Mouse (Mus musculus): ENCODE data around the gene Larp6.

Larp6 gene

DNA sequence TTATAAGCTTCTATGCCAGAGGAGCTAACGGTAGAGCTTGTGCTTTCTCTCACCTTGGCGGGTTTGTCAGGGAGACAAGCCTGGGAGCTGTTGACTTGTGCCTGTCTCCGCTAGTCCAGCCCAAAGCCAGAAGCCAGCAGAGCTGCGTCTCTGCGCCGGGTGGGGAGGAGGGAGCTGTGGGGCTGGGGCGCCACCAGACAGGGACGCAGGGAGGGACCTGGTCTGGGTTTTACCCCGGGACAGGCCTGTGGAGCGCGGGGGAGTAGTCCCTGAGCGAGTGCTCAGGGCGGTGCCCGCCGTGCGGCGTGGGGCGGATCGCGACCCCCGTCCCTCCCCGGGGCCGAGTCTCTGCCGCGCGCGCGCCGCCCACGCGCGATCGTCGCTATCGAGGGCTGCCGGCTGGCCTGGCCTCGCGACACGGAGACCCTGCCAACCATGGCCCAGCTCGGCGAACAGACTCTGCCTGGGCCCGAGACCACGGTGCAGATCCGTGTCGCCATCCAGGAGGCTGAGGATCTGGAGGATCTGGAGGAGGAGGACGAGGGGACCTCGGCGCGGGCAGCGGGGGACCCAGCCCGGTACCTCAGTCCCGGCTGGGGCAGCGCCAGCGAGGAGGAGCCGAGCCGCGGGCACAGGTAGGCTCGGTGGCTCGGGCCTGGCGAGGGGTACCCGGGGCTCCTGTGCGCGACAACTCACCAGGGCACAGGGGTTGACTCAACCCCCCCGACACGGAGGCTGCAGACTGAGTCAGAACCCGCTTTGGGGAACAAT lies at the start of gene Larp6:
Gene Larp6, plus strand, starts transcription at position 219 of the 771 bp plus-strand sequence.
- peak; percentile 58 for DNase-seq

DNA sequence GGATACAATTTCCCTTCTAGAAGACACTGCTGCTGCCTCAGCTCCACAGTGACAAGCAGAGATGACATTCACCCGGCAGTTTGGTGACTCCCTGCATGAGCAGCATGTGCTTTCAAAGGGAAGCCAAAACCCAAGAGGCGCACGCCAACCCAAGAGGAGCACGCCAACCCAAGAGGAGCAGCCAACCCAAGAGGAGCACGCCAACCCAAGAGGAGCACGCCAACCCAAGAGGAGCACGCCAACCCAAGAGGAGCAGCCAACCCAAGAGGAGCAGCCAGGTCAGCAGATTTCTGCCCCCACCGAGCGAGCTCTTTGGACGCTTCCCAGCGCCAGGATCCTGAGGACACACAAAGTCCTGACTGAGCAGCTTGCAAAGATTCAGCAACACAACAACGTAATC lies 48.4 kb upstream of the Larp6 start:
- DNase-seq, result no peak

GRCm38 (mm10) chr9:60664866-60665265 lies 47.9 kb upstream of the Larp6 start:
- DNase-seq, result no peak

- no peak for DNase-seq
These were observed 47.3 kb upstream of the Larp6 start for GRCm38 (mm10) chr9:60665535-60665934.

DNA sequence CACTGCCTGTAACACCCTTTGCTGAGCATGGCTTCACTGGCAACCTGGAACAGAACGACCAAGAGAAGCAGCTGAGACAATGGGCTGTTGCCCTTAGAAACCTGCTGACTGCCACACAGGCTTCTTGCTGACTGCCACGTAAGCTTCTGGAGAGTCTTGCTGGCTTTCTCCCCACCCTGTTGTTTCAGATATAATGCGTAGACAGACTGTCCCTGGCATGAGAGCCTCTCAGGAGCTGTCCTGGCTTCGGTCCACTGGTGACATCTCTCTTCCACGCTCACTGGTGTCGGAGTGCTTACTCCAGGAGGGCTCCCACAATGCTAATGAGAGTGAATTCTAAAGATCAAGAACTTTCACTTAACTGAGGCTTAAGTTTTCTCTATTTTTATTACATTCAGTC lies 43.9 kb upstream of the Larp6 start:
- no peak for DNase-seq

DNA sequence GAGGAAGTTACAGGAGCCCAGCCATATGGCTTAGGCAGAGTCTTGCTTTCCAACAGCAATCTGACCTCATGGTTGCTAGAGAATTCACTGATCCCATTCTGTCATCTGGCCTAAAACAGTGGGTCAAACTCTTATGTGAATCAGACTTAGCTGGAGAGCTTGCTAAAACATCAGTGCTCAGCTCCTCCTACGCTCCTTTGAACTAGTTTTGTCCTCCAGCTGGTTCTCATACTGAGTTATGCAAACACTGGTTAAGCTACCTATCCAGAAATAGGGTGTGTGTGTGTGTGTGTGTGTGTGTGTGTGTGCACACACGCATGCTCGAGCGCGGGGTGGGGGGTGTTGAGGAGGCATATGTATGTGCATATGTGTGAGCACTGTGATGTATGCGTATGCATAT lies 40.2 kb upstream of the Larp6 start:
- no peak for DNase-seq

DNA sequence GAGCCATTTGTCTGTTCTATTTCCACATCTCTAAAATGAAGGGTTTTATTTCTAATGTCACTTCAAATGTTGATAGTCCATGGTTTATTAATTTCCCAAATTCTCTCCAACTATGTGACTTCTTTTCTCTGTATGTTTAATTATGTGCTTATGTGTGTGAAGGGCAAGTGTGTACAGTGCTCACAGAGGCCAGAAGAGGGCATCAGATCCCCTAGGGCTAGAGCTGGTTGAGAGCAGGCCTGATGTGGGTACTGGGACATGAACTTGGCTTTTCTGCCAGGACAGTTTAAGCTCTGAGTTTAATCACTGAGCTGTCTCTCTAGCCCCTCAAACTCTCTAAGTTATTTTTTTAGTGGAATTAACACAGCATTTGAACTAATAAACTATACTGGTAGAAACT lies 38.0 kb upstream of the Larp6 start:
- no peak for DNase-seq

DNA sequence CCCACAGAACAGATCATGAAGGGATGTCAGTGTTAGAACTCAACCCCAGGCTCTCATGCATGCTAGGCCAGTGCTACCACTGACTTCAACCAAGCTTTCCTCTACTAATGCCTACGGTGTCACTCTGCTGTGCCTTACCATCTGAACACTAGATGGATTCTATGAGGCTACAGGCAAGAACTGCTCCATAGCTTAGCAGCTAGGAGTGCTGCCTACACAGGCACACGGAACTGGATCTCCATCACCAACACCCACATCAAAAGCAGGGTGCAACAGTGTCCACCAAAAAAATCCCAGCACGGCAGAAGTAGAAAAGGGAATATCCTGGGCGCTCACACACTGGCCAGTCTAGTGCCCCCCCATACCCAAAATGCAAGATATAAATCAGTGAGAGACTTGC lies 36.4 kb upstream of the Larp6 start:
- DNase-seq, result no peak

- DNase-seq, result no peak
These were observed 33.9 kb upstream of the Larp6 start for GRCm38 (mm10) chr9:60678913-60679312.

GRCm38 (mm10) chr9:60681005-60681404 lies 31.8 kb upstream of the Larp6 start:
- DNase-seq, result no peak

- DNase-seq, result no peak
These were observed 30.0 kb upstream of the Larp6 start for GRCm38 (mm10) chr9:60682753-60683152.

DNA sequence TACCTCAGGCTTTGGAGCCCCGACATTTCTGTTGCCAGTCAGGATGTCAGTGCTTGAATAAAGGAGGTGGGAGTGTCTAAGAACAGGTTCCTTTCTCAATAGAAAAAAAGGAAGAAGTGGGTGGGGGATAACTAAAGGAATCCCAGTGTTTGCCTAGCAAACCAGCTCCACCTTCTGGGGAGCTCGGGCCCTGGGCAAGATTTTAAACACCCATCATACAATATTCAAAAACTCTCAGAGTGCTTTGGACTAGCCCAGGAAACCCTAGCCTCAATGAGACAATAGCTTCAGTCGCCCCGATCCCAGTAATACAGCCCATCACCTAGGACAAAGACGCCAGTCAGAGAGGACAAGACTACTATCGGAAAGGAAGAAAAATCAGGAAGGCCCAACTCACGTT lies 25.4 kb upstream of the Larp6 start:
- DNase-seq, result no peak

DNA sequence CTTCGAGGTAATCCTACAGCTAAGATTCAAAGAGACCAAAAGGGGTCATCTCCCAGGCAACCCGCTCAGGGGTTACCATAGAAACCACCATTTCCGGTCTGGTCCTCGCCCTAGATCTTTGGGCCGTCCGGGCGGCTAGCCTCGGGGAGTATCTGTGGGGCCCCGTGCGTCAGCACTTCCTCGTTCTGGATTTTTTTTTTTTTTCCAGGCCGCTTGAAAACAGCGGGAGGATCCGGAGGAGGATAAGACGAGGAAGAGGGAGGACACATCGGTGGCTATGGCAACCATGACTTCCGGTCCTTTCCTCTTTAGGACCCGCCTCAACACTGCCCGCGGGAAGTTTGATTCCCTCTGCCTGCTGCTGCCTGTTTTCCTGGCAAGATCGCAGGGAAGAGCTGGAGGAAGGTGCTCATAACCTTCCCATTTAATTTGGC lies 24.9 kb upstream of the Larp6 start, which contains the start of gene Lrrc49:
Gene Lrrc49, minus strand, starts transcription at position 268 of the 434 bp plus-strand sequence.
- DNase-seq, result peak; percentile 95

GRCm38 (mm10) chr9:60692624-60693023 lies 20.2 kb upstream of the Larp6 start:
- DNase-seq, result no peak

DNA sequence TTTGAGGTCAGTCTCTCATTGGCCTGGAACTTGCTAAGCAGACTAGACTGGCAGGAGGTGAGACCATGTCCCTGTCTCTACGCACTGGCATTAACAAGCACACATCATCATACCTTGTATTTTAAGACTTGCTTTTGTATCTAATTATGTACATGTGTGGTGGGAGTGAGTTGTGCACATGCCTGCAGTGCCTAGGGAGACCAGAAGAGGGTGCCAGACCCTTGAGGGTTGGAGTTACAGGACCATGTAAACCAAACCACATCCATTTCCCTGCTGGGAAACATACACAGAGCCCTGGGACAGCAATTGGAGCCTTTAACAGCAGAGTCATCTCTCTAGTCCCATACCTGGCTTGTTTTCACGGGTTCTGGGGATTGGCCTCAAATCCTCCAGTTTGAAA lies 18.8 kb upstream of the Larp6 start:
- DNase-seq, result no peak

GRCm38 (mm10) chr9:60696271-60696985 lies 16.4 kb upstream of the Larp6 start:
- no peak for DNase-seq

GRCm38 (mm10) chr9:60699581-60700231 lies 13.1 kb upstream of the Larp6 start:
- DNase-seq, result peak; percentile 35

DNA sequence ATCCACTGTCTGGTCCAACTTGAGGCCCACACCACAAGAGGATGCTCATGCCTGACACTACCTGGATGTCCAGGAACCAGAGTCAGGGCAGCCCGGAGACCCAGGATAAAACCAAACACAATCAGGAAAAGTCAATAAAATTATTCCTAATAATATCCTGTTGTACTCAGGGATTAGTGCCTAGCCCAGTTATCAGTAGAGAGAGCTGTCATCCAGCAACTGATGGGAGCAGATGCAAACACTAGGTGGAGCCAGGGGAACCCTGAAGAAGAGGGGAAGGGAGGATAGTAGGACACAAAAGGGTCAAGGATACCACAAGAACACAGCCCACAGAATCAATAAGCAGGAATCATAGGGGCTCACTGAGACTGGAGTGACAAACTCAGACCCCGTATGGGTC lies 5.2 kb upstream of the Larp6 start:
- no peak for DNase-seq

DNA sequence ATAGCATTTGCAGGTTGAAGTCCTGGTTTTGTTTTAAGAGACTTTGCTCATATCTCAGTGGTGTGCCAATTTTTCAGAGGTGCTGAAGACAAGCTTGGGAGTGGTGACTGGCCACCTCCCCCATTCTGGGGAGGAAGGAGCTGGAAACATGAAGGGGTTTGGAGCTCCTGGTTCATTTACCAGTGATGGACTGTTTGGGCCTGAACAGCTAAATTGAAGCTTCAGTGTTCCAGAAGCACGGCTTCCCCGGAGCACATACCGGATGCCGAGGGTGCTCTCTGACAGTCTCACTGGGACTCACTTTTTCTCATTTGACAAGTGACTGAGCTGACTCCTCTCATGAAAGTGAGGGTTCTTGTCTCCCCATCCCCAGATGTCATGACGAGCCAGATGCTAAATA lies 4.2 kb upstream of the Larp6 start:
- no peak for DNase-seq

GRCm38 (mm10) chr9:60709721-60710120 lies 3.1 kb upstream of the Larp6 start:
- no peak for DNase-seq

- DNase-seq, result no peak
These were observed 778 bp upstream of the Larp6 start for GRCm38 (mm10) chr9:60712011-60712410.

GRCm38 (mm10) chr9:60713616-60714015 lies 827 bp downstream of the Larp6 start:
- DNase-seq, result no peak

GRCm38 (mm10) chr9:60714191-60714590 lies 1.4 kb downstream of the Larp6 start:
- DNase-seq, result no peak

DNA sequence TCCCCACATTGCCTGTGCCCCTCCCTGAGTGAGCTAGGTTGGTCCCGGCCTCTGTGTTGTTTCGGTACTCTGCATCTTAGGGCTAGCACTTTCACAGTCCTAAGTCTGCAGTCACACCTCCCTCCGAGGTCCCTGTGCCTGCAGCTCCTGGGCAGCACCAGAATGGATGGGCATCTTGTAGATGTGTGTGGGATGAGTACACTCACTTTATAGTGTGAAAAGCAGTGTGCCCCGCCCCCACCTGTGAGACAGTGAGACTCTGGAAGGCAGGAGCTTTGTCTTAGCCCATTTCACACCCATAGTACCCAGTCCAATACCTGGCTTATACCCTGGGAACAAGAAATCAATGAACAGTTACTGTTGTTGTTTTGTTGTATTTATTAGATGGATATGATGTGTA lies 2.5 kb downstream of the Larp6 start:
- DNase-seq, result no peak

Data from embryo, embryonic 11 days (tissue).